ENCODE assay signal across 28 mouse cellular contexts in the genomic region with DNA sequence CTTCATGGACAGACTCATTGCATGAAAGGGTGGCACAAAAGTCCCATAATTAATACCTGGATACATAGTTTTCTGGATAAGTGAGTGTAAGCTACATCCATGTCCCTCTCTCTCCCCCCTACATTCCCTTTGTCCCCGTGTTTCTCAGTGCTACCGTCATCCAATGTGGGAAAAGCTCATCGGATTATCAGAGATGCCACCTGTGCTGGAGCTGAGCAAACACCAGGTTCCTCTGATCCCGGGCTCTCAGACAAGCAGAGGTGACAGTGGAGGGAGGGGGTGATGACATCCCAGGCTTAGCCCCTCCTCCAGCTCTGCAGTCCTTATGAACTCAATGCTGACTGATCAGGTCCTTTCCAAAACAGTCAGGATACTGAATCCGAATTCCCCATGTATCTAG. TPM values are rescaled to one million over a fixed set of nuclear protein-coding genes. Genes with fewer than 3 reads are reported as not detected.
"Had no signal": no experiment of that assay in that cellular context is flagged by ENCODE, and none has a peak within 500 bp of the region (broad histone marks: within the 10 kb centered on the region; RNA-seq: fewer than 3 reads in every experiment).

No protein-coding gene starts in this region.

- DNase-seq: lung, adult 18-20 months; lung, embryonic 14.5 days; lung, postnatal 10 days; lung, postnatal 4 days; midbrain, embryonic 14.5 days; right cerebral cortex, adult 18-20 months; right cerebral cortex, postnatal 25 days; right cerebral cortex, postnatal 4 days; spleen, adult 18-20 months; thymus, adult 18-20 months; thymus, postnatal 14 days; thymus, postnatal 36 days had no signal

RNA-seq across cellular contexts. Expression of gene Cckbr, which starts 1.2 kb away (rescaled TPM):
- total RNA-seq: megakaryocyte, adult 5-6 weeks; megakaryocyte-erythroid progenitor cell, adult 5-6 weeks had no signal
- polyA plus RNA-seq: liver, embryonic 14.5 days; liver, embryonic 16.5 days; myocyte; neural tube, embryonic 11.5 days had no signal

RNA-seq across cellular contexts. Expression of gene Cnga4, which starts 20.0 kb away (rescaled TPM):
- total RNA-seq: megakaryocyte-erythroid progenitor cell, adult 5-6 weeks had no signal
- polyA plus RNA-seq: liver, embryonic 16.5 days; lung, embryonic 16.5 days; midbrain, embryonic 10.5 days; neural tube, embryonic 11.5 days; stomach, embryonic 14.5 days; stomach, embryonic 16.5 days had no signal

RNA-seq across cellular contexts. Expression of gene Gm5901, which starts 49.5 kb away (rescaled TPM):
- total RNA-seq: megakaryocyte-erythroid progenitor cell, adult 5-6 weeks had no signal
- polyA plus RNA-seq: liver, embryonic 14.5 days; liver, embryonic 16.5 days; lung, embryonic 14.5 days; lung, embryonic 16.5 days; midbrain, embryonic 10.5 days; midbrain, embryonic 12.5 days; midbrain, embryonic 14.5 days; midbrain, embryonic 16.5 days; myocyte; neural tube, embryonic 11.5 days; neural tube, embryonic 13.5 days; neural tube, embryonic 15.5 days; small intestine, adult 2 months; stomach, embryonic 14.5 days; stomach, embryonic 16.5 days; thymus, postnatal 0 days had no signal

RNA-seq across cellular contexts. Expression of gene Olfr692, which starts 56.3 kb away (rescaled TPM):
- total RNA-seq: megakaryocyte, adult 5-6 weeks; megakaryocyte-erythroid progenitor cell, adult 5-6 weeks had no signal
- polyA plus RNA-seq: liver, embryonic 14.5 days; liver, embryonic 16.5 days; lung, embryonic 14.5 days; lung, embryonic 16.5 days; midbrain, embryonic 10.5 days; midbrain, embryonic 12.5 days; midbrain, embryonic 14.5 days; midbrain, embryonic 16.5 days; myocyte; neural tube, embryonic 11.5 days; neural tube, embryonic 13.5 days; neural tube, embryonic 15.5 days; small intestine, adult 2 months; stomach, embryonic 14.5 days; stomach, embryonic 16.5 days; thymus, postnatal 0 days had no signal
